Mouse (Mus musculus): ENCODE data around the gene Rptor. TPM values are rescaled to one million over a fixed set of nuclear protein-coding genes. Genes with fewer than 3 reads are reported as not detected.

Rptor gene
- polyA plus RNA-seq, 1 experiment from 2014 or later, result 19.2 TPM

GRCm38 (mm10) chr11:119565021-119565420 lies 37.7 kb upstream of the Rptor start:
- H3K36me3 ChIP-seq (ENCODE audit: control insufficient read depth, insufficient read depth, low read length), result no peaks in the 10 kb centered on the region
- H3K9me3 ChIP-seq (ENCODE audit: control insufficient read depth, low read length), result no peaks in the 10 kb centered on the region
- ATAC-seq (replicated peaks; ENCODE audit: low FRiP score) (no peak), DNase-seq (ENCODE audit: low spot score) (no peak)
- no peak overlapping the region for H3K4me2 ChIP-seq (ENCODE audit: low read depth, low read length, severe bottlenecking)
- 69% methylated on average over 7 of the region's 7 CpGs for WGBS
- no peak overlapping the region for H3K9ac ChIP-seq (ENCODE audit: low read length)
- H3K4me3 ChIP-seq (ENCODE audit: low read depth, low read length), result no peak overlapping the region
- H3K4me1 ChIP-seq (replicated peaks; ENCODE audit: control insufficient read depth, insufficient read depth, low read length), result peaks cover 2% of the 10 kb centered on the region; the same call in 1 of the 2 replicates
- no peaks in the 10 kb centered on the region; the same call in 1 of the 2 replicates for H3K27me3 ChIP-seq (ENCODE audit: control insufficient read depth, insufficient read depth, low read length)
- H3K27ac ChIP-seq (ENCODE audit: low read depth, low read length), result no peak overlapping the region

GRCm38 (mm10) chr11:119565684-119566083 lies 37.0 kb upstream of the Rptor start:
- H3K9ac ChIP-seq (ENCODE audit: low read length), result no peak overlapping the region
- H3K27ac ChIP-seq (ENCODE audit: low read depth, low read length), result no peak overlapping the region
- no peaks in the 10 kb centered on the region for H3K36me3 ChIP-seq (ENCODE audit: control insufficient read depth, insufficient read depth, low read length)
- no peaks in the 10 kb centered on the region for H3K9me3 ChIP-seq (ENCODE audit: control insufficient read depth, low read length)
- no peaks in the 10 kb centered on the region; the same call in 1 of the 2 replicates for H3K27me3 ChIP-seq (ENCODE audit: control insufficient read depth, insufficient read depth, low read length)
- H3K4me1 ChIP-seq (replicated peaks; ENCODE audit: control insufficient read depth, insufficient read depth, low read length), result peaks cover 2% of the 10 kb centered on the region; the same call in 1 of the 2 replicates
- no peak for DNase-seq (ENCODE audit: low spot score)
- no peak overlapping the region for H3K4me3 ChIP-seq (ENCODE audit: low read depth, low read length)
- 39% methylated on average over 10 of the region's 10 CpGs for WGBS
- H3K4me2 ChIP-seq (ENCODE audit: low read depth, low read length, severe bottlenecking), result no peak overlapping the region
- ATAC-seq (replicated peaks; ENCODE audit: low FRiP score), result no peak

GRCm38 (mm10) chr11:119566188-119566587 lies 36.5 kb upstream of the Rptor start:
- ATAC-seq (replicated peaks; ENCODE audit: low FRiP score), result no peak
- no peak overlapping the region for H3K9ac ChIP-seq (ENCODE audit: low read length)
- H3K9me3 ChIP-seq (ENCODE audit: control insufficient read depth, low read length), result no peaks in the 10 kb centered on the region
- no peak overlapping the region for H3K4me3 ChIP-seq (ENCODE audit: low read depth, low read length)
- no peak overlapping the region for H3K4me2 ChIP-seq (ENCODE audit: low read depth, low read length, severe bottlenecking)
- 51% methylated on average over 5 of the region's 5 CpGs for WGBS
- peaks cover 2% of the 10 kb centered on the region; the same call in 1 of the 2 replicates for H3K4me1 ChIP-seq (replicated peaks; ENCODE audit: control insufficient read depth, insufficient read depth, low read length)
- no peak for DNase-seq (ENCODE audit: low spot score)
- no peaks in the 10 kb centered on the region for H3K36me3 ChIP-seq (ENCODE audit: control insufficient read depth, insufficient read depth, low read length)
- H3K27ac ChIP-seq (ENCODE audit: low read depth, low read length), result no peak overlapping the region
- no peaks in the 10 kb centered on the region; the same call in 1 of the 2 replicates for H3K27me3 ChIP-seq (ENCODE audit: control insufficient read depth, insufficient read depth, low read length)

DNA sequence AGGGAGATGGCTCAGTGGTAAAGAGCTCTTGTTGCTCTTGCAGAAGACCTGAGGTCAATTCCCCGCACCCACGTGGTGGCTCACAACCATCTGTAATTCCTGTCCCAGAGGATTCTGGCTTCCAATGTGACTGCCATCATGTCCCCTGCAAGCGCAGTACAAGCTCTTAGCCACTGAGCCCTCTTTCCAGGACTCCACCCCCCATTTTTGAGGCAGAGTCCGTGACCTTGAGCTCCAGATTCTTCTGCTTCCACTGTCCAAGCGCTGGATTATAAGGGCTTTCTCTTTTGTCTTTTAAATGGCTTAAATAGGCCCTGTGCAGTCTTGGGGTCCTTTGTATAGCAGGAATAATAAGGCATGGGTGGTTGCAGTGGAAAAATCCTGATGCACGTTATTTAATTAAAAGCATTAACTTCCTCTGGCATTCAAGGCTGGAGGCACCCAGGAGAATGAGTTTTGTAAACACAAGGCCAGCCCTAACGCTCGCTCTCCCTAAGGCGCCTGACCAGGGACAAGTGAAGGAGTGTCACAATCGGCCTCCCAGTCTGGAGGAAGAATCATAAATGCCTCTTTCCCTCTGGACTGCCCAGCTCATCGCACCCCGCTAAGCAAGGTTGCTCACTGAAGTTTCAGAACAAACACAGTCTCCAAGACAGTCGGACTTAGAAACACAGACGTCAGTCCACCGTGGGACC lies 30.2 kb upstream of the Rptor start:
- no peaks in the 10 kb centered on the region for H3K9me3 ChIP-seq (ENCODE audit: control insufficient read depth, low read length)

DNA sequence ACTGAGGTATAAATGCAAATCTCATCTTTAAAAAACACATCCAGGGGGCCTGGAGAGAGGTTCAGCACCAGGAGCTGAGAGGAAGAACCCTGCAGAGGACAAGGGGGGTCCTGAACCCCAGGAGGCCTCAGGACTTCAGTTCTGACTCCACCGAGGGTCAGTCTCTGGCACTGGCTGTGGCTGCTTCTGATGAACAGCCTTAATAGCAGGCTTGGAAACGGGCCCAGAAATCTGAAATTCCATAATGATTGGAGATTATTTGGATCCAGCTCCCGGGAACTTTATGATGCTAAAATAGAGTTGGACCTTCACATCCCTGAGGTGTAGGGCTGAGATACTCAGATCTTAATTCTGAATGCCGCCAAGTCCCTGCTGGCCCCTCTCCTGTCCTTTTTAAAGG lies 25.9 kb upstream of the Rptor start:
- ATAC-seq (replicated peaks; ENCODE audit: low FRiP score), result no peak
- Histone ChIP-seq H3K36me3 (ENCODE audit: control insufficient read depth, insufficient read depth, low read length) (no peaks in the 10 kb centered on the region), H3K27ac (ENCODE audit: low read depth, low read length) (no peak overlapping the region), H3K9ac (ENCODE audit: low read length) (no peak overlapping the region), H3K4me1 (replicated peaks; ENCODE audit: control insufficient read depth, insufficient read depth, low read length) (peaks cover 8% of the 10 kb centered on the region; the same call in 1 of the 2 replicates), H3K27me3 (ENCODE audit: control insufficient read depth, insufficient read depth, low read length) (no peaks in the 10 kb centered on the region), H3K9me3 (ENCODE audit: control insufficient read depth, low read length) (no peaks in the 10 kb centered on the region), H3K4me2 (ENCODE audit: low read depth, low read length, severe bottlenecking) (no peak overlapping the region), H3K4me3 (ENCODE audit: low read depth, low read length) (no peak overlapping the region)
- no peak for DNase-seq (ENCODE audit: low spot score)
- 21% methylated on average over 4 of the region's 4 CpGs for WGBS

More for the DNA sequence above, 30.2 kb upstream of the Rptor start:
- H3K4me1 ChIP-seq (replicated peaks; ENCODE audit: control insufficient read depth, insufficient read depth, low read length), result peaks cover 8% of the 10 kb centered on the region; the same call in 1 of the 2 replicates
- no peak overlapping the region for H3K9ac ChIP-seq (ENCODE audit: low read length)
- DNase-seq (ENCODE audit: low spot score) (no peak), ATAC-seq (replicated peaks; ENCODE audit: low FRiP score) (no peak)
- H3K4me3 ChIP-seq (ENCODE audit: low read depth, low read length), result no peak overlapping the region
- 28% methylated on average over 15 of the region's 15 CpGs for WGBS
- H3K27ac ChIP-seq (ENCODE audit: low read depth, low read length), result no peak overlapping the region
- no peaks in the 10 kb centered on the region for H3K36me3 ChIP-seq (ENCODE audit: control insufficient read depth, insufficient read depth, low read length)
- no peak overlapping the region for H3K4me2 ChIP-seq (ENCODE audit: low read depth, low read length, severe bottlenecking)
- no peaks in the 10 kb centered on the region for H3K27me3 ChIP-seq (ENCODE audit: control insufficient read depth, insufficient read depth, low read length)

DNA sequence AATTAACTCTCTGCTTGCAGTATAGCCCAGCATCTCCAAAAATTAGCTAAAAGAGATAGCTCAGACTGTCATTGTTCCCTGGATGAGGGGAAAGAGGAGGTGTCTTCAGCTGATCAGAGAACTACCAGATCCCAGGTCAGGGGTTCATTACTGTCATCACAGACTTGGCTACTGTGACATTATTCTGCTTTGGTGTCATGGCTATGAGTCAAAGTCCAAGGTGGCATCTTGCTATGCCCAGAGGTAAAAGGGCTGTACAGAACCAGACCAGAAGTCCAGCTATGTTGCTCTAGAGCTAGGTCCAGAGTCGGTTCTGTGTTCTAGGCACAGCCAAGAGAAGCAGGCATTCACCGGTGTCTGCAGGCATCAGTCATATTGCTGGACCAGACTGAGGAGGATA lies 25.0 kb upstream of the Rptor start:
- Histone ChIP-seq H3K4me1 (replicated peaks; ENCODE audit: control insufficient read depth, insufficient read depth, low read length) (peaks cover 4% of the 10 kb centered on the region; the same call in 1 of the 2 replicates), H3K9me3 (ENCODE audit: control insufficient read depth, low read length) (no peaks in the 10 kb centered on the region), H3K9ac (ENCODE audit: low read length) (no peak overlapping the region), H3K36me3 (ENCODE audit: control insufficient read depth, insufficient read depth, low read length) (no peaks in the 10 kb centered on the region), H3K27me3 (ENCODE audit: control insufficient read depth, insufficient read depth, low read length) (no peaks in the 10 kb centered on the region), H3K4me2 (ENCODE audit: low read depth, low read length, severe bottlenecking) (no peak overlapping the region), H3K27ac (ENCODE audit: low read depth, low read length) (no peak overlapping the region), H3K4me3 (ENCODE audit: low read depth, low read length) (no peak overlapping the region)
- no peak for ATAC-seq (replicated peaks; ENCODE audit: low FRiP score)
- 90% methylated on average over 2 of the region's 2 CpGs for WGBS
- no peak for DNase-seq (ENCODE audit: low spot score)

GRCm38 (mm10) chr11:119586511-119586910 lies 16.2 kb upstream of the Rptor start:
- ATAC-seq (replicated peaks; ENCODE audit: low FRiP score) (no peak), DNase-seq (ENCODE audit: low spot score) (no peak)
- Histone ChIP-seq H3K4me3 (ENCODE audit: low read depth, low read length) (no peak overlapping the region), H3K36me3 (ENCODE audit: control insufficient read depth, insufficient read depth, low read length) (no peaks in the 10 kb centered on the region), H3K9ac (ENCODE audit: low read length) (no peak overlapping the region; the same call in 1 of the 2 replicates), H3K9me3 (ENCODE audit: control insufficient read depth, low read length) (no peaks in the 10 kb centered on the region), H3K27ac (ENCODE audit: low read depth, low read length) (no peak overlapping the region), H3K27me3 (ENCODE audit: control insufficient read depth, insufficient read depth, low read length) (no peaks in the 10 kb centered on the region), H3K4me2 (ENCODE audit: low read depth, low read length, severe bottlenecking) (no peak overlapping the region), H3K4me1 (replicated peaks; ENCODE audit: control insufficient read depth, insufficient read depth, low read length) (no peaks in the 10 kb centered on the region)
- 91% methylated on average over 4 of the region's 4 CpGs for WGBS

DNA sequence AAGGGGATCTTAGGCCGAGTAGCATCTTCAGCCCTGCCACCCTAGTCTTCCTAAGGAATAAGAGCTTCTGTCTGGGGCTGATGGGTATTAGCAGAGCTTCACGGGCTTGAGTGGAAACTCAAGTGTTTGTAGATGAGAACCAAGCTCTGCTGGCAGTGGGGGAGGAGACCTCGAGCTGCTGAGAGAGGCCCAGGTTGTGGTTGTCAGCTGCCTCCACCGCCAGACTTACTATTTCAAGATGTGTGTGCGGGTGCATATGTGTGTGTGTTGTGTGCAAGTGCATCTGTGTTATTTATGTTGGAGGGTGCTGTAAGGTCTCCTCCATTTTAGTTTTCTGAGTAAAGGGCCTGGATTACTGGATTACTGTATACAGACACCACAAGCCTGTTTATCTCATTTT lies 15.6 kb upstream of the Rptor start:
- ATAC-seq (replicated peaks; ENCODE audit: low FRiP score) (no peak), DNase-seq (ENCODE audit: low spot score) (no peak)
- H3K27me3 ChIP-seq (ENCODE audit: control insufficient read depth, insufficient read depth, low read length), result no peaks in the 10 kb centered on the region
- H3K27ac ChIP-seq (ENCODE audit: low read depth, low read length), result no peak overlapping the region
- H3K9ac ChIP-seq (ENCODE audit: low read length), result no peak overlapping the region
- no peaks in the 10 kb centered on the region for H3K36me3 ChIP-seq (ENCODE audit: control insufficient read depth, insufficient read depth, low read length)
- H3K9me3 ChIP-seq (ENCODE audit: control insufficient read depth, low read length), result no peaks in the 10 kb centered on the region
- H3K4me2 ChIP-seq (ENCODE audit: low read depth, low read length, severe bottlenecking), result no peak overlapping the region
- H3K4me1 ChIP-seq (replicated peaks; ENCODE audit: control insufficient read depth, insufficient read depth, low read length), result no peaks in the 10 kb centered on the region
- no peak overlapping the region for H3K4me3 ChIP-seq (ENCODE audit: low read depth, low read length)
- WGBS, result 74% methylated on average over 5 of the region's 5 CpGs

GRCm38 (mm10) chr11:119589242-119589641 lies 13.5 kb upstream of the Rptor start:
- Histone ChIP-seq H3K36me3 (ENCODE audit: control insufficient read depth, insufficient read depth, low read length) (no peaks in the 10 kb centered on the region), H3K4me1 (replicated peaks; ENCODE audit: control insufficient read depth, insufficient read depth, low read length) (no peaks in the 10 kb centered on the region), H3K4me3 (ENCODE audit: low read depth, low read length) (no peak overlapping the region), H3K27me3 (ENCODE audit: control insufficient read depth, insufficient read depth, low read length) (0 out of 2 replicates have a peak, but pooled peaks cover 2% of the 10 kb centered on the region), H3K27ac (ENCODE audit: low read depth, low read length) (no peak overlapping the region), H3K4me2 (ENCODE audit: low read depth, low read length, severe bottlenecking) (no peak overlapping the region), H3K9me3 (ENCODE audit: control insufficient read depth, low read length) (no peaks in the 10 kb centered on the region), H3K9ac (ENCODE audit: low read length) (no peak overlapping the region)
- ATAC-seq (replicated peaks; ENCODE audit: low FRiP score) (no peak), DNase-seq (ENCODE audit: low spot score) (no peak)
- 86% methylated on average over 7 of the region's 7 CpGs for WGBS

All from forebrain, embryonic 11.5 days (tissue).